Mouse (Mus musculus): ENCODE results near the gene Pax7.

Gene Pax7

DNA sequence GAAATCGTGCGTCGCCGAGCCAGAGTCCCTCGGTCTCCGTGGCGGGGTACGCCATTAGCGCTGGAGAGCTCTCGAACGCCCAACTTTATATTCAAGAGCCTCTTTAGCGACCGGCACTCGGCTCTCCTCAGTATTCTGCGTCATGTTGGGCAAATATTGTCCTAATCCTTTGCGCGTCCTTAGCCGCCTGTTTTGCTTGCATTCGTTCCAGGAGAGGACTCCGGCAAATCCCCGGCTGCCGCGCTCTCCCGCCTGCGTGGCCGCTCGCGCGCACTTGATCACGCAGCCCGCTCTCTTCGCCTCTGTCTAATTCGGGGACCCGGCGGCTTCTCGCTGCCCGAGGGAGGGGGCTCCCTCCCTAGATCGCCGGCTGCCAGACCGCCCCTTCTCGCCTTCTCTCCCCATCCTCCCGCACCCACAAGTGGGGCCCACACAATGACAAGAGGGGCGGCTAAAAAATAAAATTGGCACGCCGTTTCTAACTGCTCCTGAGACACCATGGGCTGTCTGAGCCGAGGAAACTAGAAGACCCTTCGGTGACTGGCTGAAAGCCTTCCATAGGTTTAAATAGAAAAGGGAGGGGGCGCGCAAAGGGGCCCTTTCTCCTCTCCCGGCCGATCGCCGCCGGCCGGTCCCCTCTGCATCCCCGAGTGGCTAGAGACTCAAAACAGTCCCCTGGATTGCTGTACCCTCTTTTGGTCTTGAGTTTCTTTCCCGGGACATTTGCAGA, 1.7 kb downstream of the Pax7 start:
- no peak for DNase-seq (ENCODE audit: low read depth, low spot score)

DNA sequence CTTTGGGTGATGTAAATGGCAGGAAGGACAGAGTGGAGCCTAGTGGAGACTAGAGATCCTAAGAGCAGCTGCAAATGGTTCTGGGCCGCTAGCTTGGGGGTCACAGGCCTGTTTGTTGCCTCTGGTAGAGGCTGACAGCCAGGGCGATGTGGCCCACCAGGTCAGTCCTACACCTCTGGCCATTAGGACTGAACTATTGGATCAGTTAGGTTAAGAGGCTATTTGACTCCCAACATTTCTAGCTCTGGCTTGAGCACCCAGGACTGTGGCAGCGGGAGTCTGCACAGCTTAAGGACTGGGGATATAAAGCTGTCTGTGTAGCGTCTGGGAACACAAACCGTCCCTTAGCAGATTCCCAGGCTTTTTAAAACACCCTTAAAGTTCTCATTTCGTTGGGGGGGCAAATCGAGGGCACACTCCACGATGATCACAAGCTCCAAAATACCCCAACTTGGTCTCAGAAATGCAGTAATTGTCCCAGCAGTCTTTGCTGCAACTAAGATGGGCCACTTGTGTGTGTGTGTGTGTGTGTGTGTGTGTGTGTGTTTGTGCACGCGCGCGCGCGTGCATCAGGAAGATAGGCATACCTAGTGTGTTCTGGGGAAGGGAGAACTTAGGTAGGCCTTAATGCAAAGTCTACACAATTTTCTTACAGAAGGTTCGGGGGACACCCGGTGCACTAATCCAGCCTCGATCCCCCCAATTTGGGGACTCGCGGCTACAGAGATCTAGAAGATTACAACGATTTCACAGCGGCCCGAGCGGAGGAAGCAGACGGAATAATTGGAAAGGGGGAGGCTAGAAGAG, 2.5 kb downstream of the Pax7 start:
- no peak for DNase-seq (ENCODE audit: low read depth, low spot score)

DNA sequence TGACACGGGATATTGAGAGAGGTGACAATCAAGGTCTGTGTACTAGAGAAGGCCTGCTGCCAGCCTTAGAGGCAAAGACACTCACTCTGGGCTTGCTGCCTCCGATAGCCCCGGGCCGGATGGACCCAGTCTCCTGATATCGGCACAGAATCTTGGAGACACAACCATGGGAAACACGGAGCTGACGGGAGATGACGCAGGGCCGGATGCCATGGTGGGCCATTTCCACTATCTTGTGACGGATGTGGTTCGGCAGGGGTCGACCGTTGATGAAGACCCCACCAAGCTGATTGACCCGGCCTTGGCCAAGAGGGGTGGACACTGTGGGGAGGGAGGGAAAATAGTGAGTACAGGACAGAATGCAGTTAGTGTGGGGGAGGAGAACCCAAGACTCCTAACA, 3.3 kb downstream of the Pax7 start:
- no peak for DNase-seq (ENCODE audit: low read depth, low spot score)

DNA sequence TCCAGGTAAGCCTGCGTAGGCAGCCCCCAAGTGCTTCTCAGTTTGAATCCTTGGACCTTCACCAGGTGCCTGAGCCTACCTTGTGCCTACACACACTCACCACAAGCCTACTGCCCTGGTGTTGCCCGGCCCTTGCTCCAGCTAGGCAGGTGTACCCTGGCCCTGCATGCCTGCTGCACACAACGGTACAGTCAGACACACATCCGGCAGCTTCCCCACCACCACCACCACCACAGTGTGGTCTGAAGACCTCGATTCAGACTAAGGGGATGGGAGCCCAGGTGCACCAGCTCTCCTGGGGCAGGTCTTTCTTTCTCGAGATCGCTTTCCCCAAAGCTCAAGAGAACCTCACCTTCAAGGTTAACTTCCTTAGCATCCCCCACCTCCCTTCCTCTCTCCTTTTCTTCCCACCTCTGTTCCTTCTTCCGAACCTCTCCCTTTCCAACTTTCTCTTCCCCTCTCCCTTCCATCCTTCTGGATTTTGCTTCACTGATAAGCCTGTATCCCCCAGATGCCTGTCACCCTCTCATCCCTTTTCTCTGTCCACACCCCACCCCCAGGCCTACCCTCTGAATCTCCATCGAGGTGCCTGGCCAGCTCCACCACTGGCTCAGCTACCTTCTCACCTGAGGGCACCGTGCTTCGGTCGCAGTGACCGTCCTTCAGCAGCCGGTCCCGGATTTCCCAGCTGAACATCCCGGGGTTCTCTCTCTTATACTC, 4.3 kb downstream of the Pax7 start:
- no peak for DNase-seq (ENCODE audit: low read depth, low spot score)

DNA sequence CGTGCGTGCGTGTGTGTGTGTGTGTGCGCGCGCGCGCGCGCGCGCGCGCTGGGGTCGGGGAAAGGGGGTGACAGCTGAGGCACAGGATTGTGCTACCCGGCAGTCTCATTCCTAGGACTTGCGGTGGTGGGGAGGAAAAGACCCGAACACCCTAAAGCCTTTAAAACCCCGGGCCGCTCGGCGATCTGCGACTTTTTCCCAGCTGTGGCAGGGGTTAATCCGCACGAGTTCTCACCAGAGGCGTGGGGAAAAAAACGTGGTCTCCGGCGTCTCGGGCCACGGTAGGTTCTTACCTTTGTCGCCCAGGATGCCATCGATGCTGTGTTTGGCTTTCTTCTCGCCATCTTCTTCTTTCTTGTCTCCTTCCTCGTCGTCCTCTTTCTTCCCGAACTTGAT, 5.0 kb downstream of the Pax7 start:
- DNase-seq (ENCODE audit: low read depth, low spot score) = no peak

DNA sequence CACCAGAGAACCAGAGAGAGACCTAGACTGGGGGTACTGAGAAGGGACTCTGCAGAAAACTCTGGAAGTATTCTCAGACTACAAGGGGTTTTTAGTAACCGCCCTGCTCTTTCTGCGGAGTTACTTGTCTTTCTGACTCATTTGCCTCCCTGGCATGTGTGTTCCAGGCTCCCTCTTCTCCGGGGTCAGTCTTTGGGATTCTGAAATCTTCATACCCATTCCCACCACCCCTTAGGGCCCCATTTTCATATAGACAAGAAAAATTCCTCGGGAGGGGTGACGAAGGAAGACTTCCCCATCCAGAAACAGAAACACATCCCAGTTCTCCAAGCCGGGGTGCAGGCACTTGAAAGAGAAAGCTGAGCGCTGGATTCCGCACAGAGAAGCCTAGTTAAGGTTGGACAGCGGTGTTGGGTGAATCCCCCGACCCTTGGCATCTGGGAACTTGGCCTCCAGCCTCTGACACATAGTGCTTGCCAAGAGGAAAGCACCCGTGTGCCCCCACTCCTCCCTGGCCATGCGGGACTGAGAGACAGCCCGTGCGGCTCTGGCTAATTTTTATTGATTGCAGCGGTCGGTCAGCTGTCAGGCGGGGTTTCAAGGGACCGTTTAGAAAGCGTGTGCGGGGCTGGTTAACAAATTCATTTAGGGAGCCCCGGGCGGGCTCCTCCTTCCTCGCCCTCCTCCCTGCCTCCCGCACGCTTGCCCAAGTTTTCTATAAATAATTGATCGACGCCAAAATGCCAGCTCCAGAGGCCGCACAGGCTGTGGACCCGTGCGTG, 5.6 kb downstream of the Pax7 start:
- no peak for DNase-seq (ENCODE audit: low read depth, low spot score)

DNA sequence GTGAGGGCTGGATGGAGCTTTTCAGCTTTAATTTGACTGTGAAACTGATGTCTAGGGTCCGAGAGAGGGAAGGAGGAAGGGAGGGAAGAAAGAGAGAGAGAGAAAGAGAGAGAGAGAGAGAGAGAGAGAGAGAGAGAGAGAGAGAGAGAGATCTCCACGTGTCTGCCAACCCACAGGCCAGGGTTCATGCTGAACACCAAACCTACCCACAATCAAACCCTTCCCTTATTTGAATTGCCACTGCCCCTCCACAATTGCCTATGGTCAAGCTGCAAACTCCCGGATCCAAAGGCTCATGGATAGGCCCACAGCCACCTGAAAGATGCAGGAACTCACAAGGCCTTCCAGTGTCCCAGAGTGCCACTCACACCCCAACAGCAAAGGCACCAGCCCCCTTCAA, 7.1 kb downstream of the Pax7 start:
- no peak for DNase-seq (ENCODE audit: low read depth, low spot score)

DNA sequence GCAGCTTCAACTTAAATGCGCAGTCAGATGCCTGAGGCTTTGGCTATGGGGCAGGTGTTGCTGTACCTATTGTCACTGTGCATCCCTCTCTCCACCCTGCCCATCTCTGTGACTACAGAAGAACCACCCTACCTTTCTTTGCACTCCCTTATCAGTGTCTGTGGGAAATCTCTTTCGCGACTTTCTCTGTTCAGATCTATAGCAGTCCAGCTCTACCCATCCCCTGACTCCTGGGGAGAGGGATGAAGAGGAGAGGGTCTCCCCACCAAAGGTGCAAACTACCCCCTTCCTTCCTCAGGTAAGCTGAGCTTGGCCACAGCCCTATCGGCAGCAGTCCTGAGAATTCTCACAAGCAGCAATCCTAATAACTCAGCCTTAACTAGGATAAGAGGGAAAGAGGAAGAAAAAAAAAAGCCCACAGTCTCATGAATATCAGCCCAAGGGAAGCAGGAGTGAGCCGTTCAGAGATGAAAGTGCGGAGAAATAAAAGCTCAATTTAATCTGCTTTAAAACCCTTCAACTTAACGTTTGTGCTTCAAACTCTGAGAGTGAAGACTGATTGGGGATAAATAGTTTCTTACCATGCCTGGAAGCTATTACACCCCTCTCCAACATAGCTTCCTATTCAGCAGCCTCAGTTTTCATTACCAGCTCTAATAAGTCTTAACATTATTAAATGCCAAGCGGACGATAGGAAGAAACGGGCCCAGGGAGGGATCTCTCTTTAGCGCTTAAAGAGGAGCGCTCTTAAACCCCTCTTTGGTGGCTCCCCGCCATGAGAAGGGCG, 7.8 kb downstream of the Pax7 start:
- no peak for DNase-seq (ENCODE audit: low read depth, low spot score)

DNA sequence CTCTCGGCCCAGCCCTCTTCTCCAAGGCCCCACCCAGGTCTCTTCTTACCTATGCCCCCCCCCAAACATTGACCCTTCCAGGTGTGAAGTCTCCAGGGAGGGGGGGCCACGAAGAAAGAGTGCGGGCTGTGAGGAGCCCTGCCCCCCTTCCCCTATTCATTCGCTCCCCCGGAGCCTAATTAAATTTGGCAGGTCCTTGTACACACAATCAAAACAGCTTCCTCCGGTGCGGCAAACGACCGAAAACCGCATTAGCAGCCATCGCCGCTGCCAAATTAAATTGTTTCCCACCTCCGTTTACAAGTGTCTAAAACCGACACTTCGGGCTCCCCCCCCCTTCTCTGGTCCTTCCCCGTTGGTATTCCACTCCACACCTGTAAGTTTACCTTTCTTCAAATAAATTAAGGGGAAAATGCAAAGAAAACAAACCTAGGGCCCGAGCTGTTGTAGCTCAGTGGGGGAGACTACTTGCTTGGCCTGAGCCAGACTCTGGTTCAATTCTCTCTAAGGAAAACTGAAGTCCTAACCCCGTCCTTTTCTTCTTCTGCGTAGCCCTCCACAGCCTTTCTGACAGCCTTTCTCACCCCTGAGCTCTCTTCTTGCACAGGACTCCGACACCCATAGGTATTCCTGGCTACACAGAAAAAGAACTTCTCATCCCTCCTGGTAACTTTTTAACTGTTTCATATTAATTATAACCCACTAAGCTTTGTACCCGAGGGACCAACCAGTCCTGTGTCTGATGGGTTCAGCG, 8.6 kb downstream of the Pax7 start:
- DNase-seq (ENCODE audit: low read depth, low spot score) = no peak

DNA sequence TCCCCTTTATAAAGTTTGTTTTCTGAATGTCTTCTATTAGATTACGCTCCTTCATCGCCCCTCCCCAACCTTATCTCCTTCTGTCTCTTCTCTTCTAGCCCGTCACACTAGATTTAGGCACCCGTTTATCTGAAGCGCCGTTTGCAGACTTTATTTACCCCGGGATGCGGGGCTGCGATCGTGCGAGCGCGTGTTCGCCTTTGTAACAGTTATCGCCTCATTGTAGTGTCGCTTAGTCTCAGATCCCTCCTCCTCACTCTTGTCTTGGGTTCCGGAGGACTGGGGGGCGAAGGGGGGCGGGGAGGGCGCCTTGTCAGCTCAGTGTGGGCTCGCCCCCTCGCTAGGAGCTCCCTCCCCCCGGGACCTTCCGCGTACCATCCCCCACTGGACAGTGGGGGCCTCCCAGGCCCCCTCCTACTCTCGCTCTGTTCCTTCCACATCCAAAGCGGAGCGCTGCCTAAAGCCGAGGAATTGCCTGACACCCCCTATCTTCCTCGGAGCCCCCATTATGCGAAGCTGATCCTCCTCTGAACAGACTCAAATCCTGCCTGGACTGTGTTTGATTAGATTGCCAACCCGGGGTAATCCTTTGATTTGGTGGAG, 9.4 kb downstream of the Pax7 start:
- DNase-seq (ENCODE audit: low read depth, low spot score) = no peak

DNA sequence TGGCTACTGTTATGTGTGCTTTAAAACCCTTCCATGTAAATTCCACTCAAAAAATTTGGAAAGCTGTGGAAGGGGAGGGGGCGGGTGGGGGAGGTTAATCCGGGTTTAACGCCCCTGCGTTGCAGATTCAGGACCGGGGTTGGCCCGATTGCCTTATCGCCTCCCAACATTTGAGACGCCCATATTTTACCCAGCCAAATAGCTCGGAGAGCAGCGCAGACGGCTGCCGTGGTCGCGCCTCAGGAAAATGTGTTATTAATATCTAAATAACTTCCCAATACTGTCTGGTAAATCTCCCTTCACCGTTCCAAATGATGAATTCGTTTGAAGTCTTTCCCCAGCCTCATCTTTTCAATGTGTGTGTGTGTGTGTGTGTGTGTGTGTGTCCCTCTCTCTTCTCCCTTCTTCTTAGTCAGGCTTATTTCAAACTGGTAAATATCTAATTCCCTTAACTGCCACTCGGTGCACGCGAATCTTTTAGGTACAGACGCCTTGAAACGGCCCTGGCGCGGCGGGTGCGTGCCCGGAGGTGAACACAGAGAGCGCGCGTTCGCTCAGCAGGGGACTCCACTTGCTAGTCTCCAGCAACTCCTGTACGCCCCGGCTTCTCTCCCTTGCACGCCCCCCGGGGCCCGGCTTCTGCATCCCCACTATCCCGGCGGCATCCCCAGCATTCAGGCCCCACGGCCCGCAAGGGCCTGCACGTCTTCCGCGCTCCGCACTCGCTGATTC, 10.0 kb downstream of the Pax7 start:
- no peak for DNase-seq (ENCODE audit: low read depth, low spot score)

DNA sequence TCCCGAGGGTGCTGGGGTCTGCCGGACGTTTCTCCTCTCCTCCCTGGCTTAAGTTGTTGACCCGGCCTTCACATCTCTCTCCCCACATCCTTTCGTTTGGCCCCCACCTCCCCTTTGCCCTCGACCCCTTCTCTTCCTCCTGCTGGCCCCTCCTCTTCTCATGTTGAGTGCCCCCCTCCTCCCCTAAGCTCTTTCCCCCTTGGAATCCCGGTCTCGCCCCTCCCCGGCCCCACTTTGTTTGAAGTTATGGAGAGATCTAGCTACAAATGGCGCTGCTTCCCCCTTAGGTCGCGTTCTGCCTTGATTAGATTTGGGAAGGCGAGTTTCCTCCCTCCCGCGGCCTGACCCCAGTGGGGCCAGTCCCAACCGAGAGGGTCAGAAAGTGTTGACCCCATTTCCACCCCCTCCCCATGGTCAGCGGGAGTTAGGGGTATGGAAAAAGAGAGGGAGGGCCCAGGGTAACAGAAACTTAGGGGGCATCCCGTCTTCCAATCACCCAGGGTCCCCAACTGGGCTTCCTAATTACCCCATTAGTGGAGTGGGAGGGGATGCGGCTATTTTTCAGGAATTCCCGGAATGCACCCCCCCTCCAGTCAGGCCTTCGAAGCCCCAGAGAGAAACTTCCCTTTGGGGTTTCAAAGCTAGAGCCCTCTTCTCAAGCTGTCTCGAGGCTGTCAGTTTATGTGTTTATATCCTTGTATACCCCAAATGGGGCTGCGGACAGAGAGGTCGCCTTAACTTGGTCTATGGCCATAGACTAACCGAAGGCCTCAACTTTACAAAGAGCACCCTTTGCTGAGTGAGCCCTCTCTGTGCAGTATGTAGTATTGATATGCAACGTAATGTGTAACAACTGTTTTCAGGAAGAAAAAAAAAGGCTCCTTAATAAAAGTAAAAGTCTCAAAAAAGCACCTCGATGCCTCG, 10.9 kb downstream of the Pax7 start:
- DNase-seq (ENCODE audit: low read depth, low spot score) = no peak

DNA sequence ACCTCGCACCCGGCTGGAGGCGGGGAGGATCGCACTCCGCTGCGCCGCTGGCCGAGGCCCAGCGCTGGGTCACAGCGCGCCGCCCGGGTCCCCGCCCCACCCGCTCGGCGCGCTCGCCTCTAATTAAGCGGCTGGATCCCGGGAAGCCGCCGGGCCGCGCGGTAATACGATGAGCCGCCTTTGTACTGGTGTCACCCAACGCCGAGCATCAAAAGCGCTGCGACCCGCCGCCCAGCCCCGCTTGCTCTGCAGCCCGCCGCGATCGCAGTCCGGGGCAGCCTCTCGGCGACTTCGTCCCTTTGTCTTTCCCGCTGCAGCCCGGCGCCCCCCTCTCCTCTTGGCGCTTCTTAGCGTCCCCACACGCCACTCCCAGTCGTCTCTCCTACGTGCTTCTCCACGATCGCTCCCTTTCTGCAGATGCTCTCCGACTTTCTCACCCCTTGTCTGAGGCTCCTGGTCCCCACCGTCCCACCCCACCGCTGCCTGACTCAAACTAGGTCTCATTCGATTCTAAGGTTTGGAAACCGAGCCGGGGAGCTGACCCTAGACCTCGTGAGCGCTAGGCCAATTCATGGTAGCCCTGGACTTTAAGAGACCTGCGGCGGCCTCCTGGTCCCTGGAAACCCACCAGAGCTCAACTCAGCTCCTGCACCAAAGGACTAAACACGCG, 11.7 kb downstream of the Pax7 start:
- no peak for DNase-seq (ENCODE audit: low read depth, low spot score)

DNA sequence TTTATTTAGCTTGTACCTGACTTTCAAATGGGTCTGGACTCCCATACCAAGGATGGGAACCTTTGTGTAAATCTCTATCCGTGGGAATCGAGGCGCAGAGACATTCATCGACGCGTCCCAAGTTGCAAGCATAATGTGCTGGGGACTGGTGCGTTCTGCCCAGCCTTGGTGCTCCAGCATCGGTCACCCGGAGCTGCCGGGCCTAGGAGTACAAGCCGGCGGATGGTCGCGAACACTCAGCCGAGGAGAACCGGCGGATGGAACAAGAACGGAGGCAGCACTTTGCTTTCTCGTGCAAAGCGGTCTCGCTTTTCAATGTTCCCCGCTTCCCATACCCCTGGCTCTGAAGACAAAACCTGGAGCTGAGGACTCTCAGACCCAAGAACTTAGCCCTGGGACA, 12.3 kb downstream of the Pax7 start:
- DNase-seq (ENCODE audit: low read depth, low spot score) = no peak

DNA sequence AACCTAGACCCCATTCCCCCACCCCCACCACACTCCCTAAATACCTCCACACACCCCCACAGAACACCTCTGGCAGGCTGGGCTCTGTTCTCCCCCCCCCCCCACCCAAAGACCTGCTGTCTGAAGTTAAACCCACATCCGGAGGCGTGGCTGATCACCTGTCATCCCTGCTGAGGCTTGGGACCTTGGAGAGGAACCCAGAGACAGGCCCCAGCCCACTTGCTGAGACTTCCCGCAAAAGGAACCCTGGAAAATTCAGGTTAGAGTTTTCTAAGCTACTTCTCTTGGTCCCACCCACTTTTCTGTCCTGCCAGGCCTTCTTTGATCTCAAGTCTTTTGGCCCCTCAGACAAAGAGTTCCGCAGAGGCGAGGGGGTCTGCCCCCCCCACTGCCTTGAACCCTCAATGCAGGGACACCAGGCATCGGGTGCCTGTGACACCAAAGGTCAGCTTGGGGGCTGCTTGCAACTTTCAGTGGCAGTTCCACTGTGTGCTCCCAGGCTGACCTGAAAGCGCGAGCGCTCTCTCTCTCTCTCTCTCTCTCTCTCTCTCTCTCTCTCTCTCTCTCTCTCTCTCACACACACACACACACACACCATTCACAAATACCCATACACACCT, 13.8 kb downstream of the Pax7 start:
- no peak for DNase-seq (ENCODE audit: low read depth, low spot score)

DNA sequence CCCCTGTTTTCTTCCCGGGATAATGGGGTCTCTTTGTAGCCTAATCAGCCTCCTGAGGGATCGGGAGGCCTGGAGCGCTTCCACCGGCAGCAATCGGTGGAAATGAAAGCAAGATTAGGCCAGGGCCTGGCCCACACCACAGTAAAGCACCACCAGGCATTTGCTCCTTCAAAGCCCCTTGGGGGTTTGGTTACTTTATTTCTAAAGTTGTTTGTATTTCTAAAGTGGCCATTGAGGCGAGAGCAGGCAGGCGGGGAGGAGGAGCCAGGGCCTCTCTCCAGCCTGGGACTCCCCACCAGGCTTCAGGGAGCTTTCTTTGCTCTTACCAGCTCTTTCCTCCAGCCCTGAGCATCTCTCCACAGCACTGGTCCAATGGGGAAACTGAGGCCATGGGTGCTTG, 15.2 kb downstream of the Pax7 start:
- DNase-seq (ENCODE audit: low read depth, low spot score) = no peak

DNA sequence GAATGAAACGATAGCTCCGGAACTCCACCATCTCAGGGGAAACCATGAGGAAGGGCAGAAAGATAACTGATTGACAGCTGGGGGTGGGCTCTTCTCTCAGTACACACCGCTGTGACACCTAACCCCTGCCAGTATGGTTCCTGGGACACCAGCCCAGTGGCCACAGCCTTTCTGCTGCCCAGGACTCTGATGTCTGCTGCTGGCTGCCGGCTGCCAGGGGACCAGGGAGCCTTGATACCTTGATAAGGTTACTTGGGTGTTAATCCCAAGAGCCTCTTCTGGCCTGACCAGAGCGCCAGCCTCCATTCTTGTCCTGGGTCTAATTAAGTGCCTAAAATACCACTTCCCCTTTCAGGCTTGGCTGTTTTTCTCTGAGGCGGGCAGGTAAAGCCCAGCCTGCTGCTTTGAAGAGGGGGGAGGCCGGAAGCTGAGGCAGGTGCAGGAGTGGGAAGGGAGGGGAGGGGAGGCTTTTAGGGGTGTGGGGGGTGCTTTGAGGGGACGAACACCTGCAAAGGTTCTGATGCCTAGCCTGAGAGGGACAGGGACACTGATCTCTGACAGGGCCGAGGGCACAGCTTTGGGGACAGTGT, 19.9 kb downstream of the Pax7 start:
- DNase-seq (ENCODE audit: low read depth, low spot score) = no peak
